ENCODE assay signal across 10 mouse cellular contexts in genomic region chr1:191498271-191498955, GRCm38 (mm10).
DNase-seq lines count a peak whose midpoint lies in the region; ATAC-seq lines count a peak whose summit lies in the region.
"Had no signal": no experiment of that assay in that cellular context is flagged by ENCODE, and none has a peak within 500 bp of the region (broad histone marks: within the 10 kb centered on the region; RNA-seq: fewer than 3 reads in every experiment).

No protein-coding gene starts in this region.

- intact Hi-C loops in heart, postnatal 25 days (cut with DNase I): no loop called here

- H3K36me3 ChIP-seq in heart, embryonic 11.5 days (ENCODE audit: control insufficient read depth, insufficient read depth, low read length): no peaks in the 10 kb centered on the region
- H3K36me3 ChIP-seq: heart, embryonic 10.5 days had no signal

- peak; percentile 13 for DNase-seq in heart, postnatal 25 days (ENCODE audit: low spot score)
- DNase-seq in CD4-positive helper T cell, adult 2 months (ENCODE audit: low read depth, low spot score): peak; percentile 46
- peak; percentile 78 for DNase-seq in lung, postnatal 25 days (ENCODE audit: low spot score)
- no peak for DNase-seq in layer of hippocampus, postnatal 14 days (ENCODE audit: low spot score in 2 of 2)
- DNase-seq in layer of hippocampus, adult 11-12 months (ENCODE audit: low spot score): no peak

- no peak for ATAC-seq in heart, embryonic 11.5 days (replicated peaks; ENCODE audit: insufficient number of reproducible peaks, low FRiP score, low TSS enrichment)

- no peak overlapping the region for H3K9ac ChIP-seq in heart, embryonic 11.5 days (ENCODE audit: low read depth, low read length)
- H3K9ac ChIP-seq: hindbrain, embryonic 14.5 days had no signal

- peaks cover 16% of the 10 kb centered on the region; the same call in 1 of the 2 replicates for H3K4me1 ChIP-seq in heart, embryonic 11.5 days (ENCODE audit: control insufficient read depth, insufficient read depth, low read length)
- peaks cover 39% of the 10 kb centered on the region for H3K4me1 ChIP-seq in brown adipose tissue, adult 24 weeks (ENCODE audit: control insufficient read depth, insufficient read depth, insufficient read length, low read length)

- WGBS in heart, embryonic 11.5 days (ENCODE audit: insufficient replicate concordance): 75% methylated on average over 14 of the region's 14 CpGs

- no peak overlapping the region for H3K27ac ChIP-seq in heart, embryonic 11.5 days (ENCODE audit: low read depth, low read length)
- H3K27ac ChIP-seq in brown adipose tissue, adult 24 weeks (replicated peaks; ENCODE audit: low read depth, low read length): peak overlapping the region; percentile 20; the same call in 1 of the 2 replicates
- H3K27ac ChIP-seq: heart, embryonic 10.5 days; hindbrain, embryonic 14.5 days had no signal

- H3K9me3 ChIP-seq in heart, embryonic 11.5 days (replicated peaks; ENCODE audit: control insufficient read depth, low read length): no peaks in the 10 kb centered on the region
- H3K9me3 ChIP-seq: heart, embryonic 10.5 days had no signal

- no peak overlapping the region for H3K4me3 ChIP-seq in heart, embryonic 11.5 days (ENCODE audit: low read depth, low read length)
- no peak overlapping the region for H3K4me3 ChIP-seq in brown adipose tissue, adult 24 weeks (ENCODE audit: insufficient read depth, low read depth, low read length)
- H3K4me3 ChIP-seq: erythroblast, embryonic 14.5 days; heart, embryonic 10.5 days had no signal

- H3K27me3 ChIP-seq in heart, embryonic 11.5 days (ENCODE audit: control insufficient read depth, insufficient read depth, low read length): no peaks in the 10 kb centered on the region

- H3K4me2 ChIP-seq in heart, embryonic 11.5 days: no peak overlapping the region
- H3K4me2 ChIP-seq: hindbrain, embryonic 14.5 days had no signal

Comparison
In these comparisons a context has a peak if more than half of its experiments do, and no peak if none do; other contexts are left out.
1. DNase-seq: peak in heart, postnatal 25 days (single experiment), CD4-positive helper T cell, adult 2 months (single experiment) and lung, postnatal 25 days (single experiment); none in layer of hippocampus, postnatal 14 days (0 of 2) and layer of hippocampus, adult 11-12 months (single experiment).